ENCODE assay signal across 21 mouse cellular contexts in the genomic region with DNA sequence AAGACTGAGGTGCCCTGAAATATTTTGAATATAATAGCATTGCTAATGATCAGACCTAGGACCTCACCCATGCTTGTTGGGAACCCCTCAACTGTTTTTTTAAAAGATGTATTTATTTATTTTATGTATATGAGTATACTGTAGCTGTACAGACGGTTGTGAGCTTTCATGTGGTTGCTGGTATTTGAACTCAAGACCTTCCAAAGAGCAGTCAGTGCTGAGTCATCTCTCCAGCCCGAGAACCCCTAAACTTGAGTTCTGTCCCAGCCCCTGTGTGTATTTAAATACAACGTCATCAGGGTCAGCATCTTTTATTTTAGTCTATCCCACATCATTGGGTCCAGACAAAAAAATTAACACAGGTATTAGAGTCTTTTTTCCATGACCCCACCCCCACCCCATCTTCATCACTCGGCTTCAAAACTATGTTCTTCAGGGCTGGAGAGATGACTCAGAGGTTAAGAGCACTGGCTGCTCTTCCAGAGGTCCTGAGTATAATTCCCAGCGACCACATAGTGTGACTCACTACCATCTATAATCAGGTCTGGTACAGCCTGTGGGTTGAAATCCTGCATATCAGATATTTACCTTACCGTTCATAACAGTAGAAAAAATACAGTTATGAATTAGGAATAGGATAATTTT. TPM values are rescaled to one million over a fixed set of nuclear protein-coding genes. Genes with fewer than 3 reads are reported as not detected.
"Had no signal": no experiment of that assay in that cellular context is flagged by ENCODE, and none has a peak within 500 bp of the region (broad histone marks: within the 10 kb centered on the region; RNA-seq: fewer than 3 reads in every experiment).

No protein-coding gene starts in this region.

- H3K36me3 ChIP-seq: kidney, embryonic 15.5 days; liver, embryonic 13.5 days; neural tube, embryonic 12.5 days; neural tube, embryonic 15.5 days had no signal

- H3K4me1 ChIP-seq: kidney, embryonic 15.5 days; liver, embryonic 13.5 days; neural tube, embryonic 12.5 days; neural tube, embryonic 15.5 days had no signal

- DNase-seq: kidney, adult 8-10 months; kidney, postnatal 10 days; kidney, postnatal 36 days; layer of hippocampus, postnatal 36 days; liver, embryonic 13.5 days; lung, embryonic 14.5 days; midbrain, embryonic 14.5 days; right cerebral cortex, adult 18-20 months; thymus, adult 18-20 months; thymus, postnatal 14 days; thymus, postnatal 4 days had no signal

- H3K9me3 ChIP-seq: kidney, embryonic 15.5 days; liver, embryonic 13.5 days; neural tube, embryonic 12.5 days; neural tube, embryonic 15.5 days had no signal

- H3K9ac ChIP-seq: kidney, embryonic 15.5 days; liver, embryonic 13.5 days; lung, embryonic 14.5 days; neural tube, embryonic 12.5 days; neural tube, embryonic 15.5 days had no signal

- H3K27me3 ChIP-seq: kidney, embryonic 15.5 days; liver, embryonic 13.5 days; neural tube, embryonic 12.5 days; neural tube, embryonic 15.5 days had no signal

- ATAC-seq: lung, postnatal 0 days had no signal

- H3K4me2 ChIP-seq: kidney, embryonic 15.5 days; liver, embryonic 13.5 days; lung, embryonic 14.5 days; neural tube, embryonic 12.5 days; neural tube, embryonic 15.5 days had no signal

- H3K27ac ChIP-seq: kidney, embryonic 15.5 days; left cerebral cortex, adult 2 months; liver, embryonic 13.5 days; macrophage; neural tube, embryonic 12.5 days; neural tube, embryonic 15.5 days had no signal

- H3K4me3 ChIP-seq: kidney, embryonic 15.5 days; left cerebral cortex, adult 2 months; liver, embryonic 13.5 days; neural tube, embryonic 12.5 days; neural tube, embryonic 15.5 days had no signal

RNA-seq across cellular contexts. Expression of a gene that starts 17.8 kb away (rescaled TPM):
- polyA plus RNA-seq: liver, adult 2 months; liver, embryonic 13.5 days; liver, embryonic 16.5 days; macrophage; midbrain, embryonic 14.5 days; neural tube, embryonic 15.5 days; small intestine, adult 2 months; spleen, adult 2 months had no signal
